Mouse (Mus musculus): Measurements from ENCODE around the gene Nt5dc2.

Nt5dc2 gene

DNA sequence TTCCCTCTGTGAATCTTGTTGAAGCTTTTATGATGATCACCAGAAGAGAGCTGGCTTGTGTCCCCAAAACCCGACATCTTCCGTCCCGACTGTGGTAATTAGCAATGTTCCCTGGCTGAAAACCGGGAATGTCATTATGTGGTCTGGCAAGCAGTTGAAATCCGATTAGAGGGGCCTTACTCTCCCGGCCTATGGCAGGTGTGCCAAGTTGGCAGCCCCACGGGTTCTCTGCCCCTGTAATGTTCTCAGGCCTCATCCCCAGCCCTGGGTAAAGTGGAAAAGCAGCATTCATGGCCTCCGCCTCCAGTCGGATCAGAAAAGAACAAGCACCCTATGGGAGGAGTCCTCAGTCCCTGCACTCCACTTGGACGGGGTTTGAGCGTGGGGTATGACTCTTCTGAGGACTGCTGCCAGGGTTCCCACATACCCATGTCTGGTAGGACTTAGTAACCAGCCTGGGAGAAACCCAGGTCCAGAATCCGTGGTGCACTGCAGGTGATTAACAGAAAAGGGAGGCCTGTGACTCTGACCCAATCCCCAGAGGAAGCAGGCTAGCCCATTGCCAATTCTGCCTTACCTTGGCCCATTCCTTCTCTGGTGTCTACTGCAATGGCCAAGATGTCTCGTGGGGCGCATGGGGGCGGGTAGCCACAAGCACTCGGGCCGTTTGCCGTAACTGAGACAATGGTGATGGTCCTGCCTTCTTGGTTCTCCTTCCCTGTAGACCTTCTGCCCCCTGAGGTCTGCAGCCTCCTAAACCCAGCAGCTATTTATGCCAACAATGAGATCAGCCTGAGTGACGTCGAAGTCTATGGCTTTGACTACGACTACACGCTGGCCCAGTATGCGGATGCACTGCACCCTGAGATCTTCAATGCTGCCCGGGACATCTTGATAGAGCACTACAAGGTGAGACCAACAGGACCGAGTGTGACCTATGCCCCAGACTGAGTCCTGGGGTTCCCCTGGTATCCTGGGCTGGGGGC is 3.5 kb downstream of the Nt5dc2 start:
- DNase-seq = no peak

DNA sequence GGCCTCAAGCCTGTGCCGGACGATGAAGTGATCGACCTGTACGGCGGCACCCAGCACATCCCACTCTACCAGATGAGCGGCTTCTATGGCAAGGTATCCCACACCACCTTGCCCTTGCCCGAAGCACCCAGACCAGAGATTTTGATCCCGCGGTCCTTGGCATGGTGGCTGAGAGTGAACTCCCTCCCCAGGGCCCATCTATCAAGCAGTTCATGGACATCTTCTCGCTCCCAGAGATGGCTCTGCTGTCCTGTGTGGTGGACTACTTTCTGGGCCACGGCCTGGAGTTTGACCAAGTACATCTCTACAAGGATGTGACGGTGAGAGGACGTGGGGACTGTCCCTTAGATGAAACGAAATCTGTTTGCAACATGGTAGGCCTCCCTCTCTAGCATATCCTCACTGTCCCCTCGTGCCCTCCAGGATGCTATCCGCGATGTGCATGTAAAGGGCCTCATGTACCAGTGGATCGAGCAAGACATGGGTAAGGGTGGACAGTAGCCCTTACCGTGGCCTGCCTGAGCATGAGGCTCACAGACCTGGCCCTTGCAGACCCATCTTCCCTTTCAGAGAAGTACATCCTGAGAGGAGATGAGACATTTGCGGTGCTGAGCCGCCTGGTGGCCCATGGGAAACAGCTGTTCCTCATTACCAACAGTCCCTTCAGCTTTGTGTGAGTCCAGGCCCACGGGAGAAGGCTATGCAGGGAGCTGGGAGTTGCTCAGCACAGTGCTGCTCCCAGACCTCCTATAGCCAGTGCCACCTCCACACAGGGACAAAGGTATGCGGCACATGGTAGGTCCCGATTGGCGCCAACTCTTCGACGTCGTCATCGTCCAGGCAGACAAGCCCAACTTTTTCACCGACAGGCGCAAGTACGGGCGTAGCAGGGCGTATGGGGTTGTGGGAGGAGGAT is 4.9 kb downstream of the Nt5dc2 start:
- no peak for DNase-seq

DNA sequence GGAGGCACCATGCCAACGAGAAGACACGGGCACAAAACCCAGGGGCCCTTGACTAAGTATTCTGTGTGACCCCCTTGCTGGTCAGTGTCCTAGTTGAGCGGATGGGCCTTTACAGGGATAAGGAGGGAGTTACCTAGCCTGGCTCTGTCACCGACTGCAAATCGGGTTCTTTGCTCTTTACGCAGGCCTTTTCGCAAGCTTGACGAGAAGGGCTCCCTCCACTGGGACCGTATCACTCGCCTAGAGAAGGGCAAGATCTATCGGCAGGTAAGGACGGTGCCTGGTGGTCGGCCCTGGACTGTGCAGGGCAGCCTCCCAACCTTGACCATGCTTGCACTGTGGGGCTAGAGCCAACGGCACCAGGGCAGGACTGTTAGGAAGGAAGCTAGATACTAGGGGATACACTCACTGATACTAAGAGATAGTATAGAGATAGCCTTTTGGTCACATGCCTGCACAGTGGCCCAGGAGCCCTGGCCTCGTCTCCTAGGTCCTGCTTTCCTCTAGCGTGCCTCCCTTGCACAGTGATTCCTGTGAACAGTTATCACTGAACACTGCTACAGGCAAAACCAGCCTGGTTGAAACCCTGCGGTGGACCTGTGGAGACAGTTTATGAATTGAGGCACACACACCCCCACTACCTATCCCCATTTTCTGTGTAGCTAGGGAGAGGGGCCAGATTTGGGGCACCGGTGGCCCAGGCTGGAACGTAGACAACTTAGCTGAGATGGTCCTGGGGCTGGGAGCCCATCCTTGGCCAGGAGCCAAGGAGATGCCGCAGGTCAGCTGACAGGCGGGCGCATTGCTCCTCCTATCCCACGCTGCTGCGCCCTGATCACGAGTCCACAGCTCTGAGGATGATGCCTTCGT is 5.8 kb downstream of the Nt5dc2 start:
- DNase-seq = no peak

DNA sequence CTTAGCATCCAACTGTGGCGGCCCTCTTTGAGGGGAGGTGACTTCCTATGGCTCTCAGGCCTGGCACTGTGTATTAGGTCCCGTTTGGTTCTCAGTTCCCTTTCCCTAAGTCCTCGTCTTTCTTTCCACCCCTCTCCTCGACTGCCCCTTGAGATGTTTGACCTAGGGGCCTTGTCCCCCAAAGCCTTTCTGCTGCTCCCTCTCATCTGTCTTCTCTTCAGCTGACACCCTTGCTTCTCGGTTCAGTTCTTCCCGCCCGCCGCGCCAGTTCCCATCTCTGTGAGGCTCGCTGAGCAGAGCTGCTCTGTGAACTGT is 6.4 kb downstream of the Nt5dc2 start:
- DNase-seq = no peak

DNA sequence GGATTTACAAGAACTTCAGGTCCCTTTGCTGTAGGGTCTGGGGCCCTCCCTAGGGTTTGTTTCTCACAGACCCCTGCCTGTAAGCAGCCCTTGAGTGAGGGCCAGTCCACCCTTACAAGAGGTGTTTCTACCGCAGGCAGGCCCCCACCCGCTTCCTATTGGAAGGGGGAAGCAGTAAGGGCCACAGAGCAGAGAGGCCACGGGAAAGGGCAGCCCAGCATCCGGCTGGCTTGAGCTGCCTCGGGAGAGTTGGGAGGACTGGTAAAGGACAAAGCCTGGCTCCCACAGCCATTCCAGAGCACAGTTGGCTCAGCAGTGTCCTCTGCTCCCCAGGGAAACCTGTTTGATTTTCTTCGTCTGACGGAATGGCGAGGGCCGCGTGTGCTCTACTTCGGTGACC is 6.9 kb downstream of the Nt5dc2 start:
- peak; percentile 36 to 37 for DNase-seq

DNA sequence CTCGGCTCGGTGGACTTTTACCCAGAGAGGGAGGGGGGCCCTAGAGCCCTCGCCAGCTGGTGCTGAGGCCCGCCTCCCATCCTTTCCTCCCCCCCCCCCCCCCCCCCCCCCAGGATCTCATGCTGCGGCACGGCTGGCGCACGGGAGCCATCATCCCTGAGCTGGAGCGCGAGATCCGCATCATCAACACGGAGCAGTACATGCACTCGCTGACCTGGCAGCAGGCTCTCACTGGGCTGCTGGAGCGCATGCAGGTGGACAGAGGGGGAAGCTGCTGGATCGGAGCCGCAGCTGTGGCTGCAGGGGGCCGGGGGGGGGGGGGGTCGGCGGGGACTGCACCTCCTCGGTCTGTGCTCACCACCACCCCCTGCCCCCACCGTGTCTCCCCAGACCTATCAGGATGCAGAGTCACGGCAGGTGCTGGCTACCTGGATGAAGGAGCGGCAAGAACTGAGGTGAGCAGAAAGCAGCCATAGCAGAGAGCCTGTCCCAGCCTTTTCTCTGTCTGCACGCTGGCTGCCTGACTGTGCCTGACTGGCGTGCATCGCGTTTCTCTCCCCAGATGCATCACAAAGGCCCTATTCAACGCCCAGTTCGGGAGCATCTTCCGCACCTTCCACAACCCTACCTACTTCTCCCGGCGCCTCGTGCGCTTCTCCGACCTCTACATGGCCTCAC is 7.5 kb downstream of the Nt5dc2 start:
- DNase-seq = no peak

DNA sequence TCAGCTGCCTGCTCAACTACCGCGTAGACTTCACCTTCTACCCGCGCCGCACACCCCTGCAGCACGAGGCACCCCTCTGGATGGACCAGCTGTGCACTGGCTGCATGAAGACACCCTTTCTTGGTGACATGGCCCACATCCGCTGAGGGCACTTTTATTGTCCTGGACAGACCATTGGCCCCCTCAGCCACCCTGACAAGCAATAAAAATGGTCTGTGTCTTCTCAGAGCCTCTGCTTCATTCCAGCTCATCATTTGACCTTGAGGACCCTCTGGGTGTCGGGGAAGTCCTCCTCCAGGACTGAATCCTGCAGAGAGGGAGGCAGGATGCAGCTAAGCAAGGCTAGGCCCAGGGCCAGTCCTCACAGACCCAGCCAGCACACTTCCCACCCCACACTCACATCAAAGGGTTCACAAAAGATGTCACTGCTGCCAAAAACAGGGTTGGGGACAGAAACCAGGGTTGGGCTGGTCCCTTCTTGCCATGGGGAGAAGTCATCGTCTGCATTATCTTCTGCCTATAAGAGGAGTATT is 8.1 kb downstream of the Nt5dc2 start:
- DNase-seq = no peak

DNA sequence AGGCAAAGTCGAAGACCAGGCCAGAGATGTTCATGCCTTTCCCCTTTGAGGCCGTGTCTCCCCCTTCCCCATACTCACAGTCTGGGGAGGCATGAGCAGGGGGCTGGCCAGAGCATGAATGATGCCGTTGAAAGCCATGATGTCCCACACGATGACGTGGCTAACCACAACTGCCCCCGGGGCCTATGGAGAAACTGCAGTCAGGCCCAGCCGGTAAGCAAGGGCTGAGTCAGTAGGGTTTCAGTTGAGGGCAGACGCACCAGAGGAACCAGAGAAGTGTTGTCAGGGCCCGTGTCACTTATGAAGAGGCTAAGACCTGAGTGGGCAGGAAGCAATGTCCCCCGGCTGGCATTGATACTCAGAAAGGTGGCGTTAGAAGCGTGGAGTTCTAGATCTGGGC is 8.8 kb downstream of the Nt5dc2 start:
- DNase-seq = no peak

DNA sequence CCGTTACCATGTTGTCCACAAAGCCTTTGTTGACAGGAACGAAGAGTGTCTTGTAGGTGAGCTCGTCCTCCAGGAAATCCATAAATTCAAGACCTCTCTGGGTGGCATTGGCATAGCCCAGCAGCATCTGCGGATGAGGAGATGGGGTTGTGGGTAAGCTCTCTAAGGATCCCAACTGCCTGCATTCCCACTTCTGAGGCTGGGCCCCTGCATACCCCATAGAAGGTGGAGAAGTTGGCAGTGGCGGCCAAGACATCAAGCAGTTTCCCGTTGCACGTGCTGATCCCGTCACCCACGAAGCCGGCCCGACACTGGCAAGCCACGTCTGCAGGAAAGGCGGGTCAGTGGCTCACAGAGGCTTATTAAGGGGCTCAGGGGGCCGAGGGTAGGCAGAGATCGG is 9.3 kb downstream of the Nt5dc2 start:
- DNase-seq = no peak

DNA sequence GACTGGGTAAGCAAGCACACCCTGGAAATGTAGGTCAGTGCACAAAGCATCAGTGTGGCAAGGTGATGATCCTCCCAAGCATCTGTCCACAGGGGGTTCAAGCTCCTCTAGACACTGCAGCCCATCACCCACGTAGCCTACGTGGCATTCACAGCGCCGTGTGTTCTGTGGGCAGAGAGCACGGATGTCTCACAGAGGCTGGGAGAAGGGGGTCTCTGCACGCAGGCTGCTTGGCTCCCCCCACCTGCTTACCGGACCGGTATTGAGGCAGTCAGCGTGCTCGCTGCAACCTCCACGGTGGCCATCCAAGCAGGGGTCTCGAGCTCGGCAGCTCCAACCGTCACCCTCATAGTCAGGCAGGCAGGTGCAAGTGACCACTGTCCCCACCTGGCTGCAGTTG is 10.2 kb downstream of the Nt5dc2 start:
- no peak for DNase-seq

DNA sequence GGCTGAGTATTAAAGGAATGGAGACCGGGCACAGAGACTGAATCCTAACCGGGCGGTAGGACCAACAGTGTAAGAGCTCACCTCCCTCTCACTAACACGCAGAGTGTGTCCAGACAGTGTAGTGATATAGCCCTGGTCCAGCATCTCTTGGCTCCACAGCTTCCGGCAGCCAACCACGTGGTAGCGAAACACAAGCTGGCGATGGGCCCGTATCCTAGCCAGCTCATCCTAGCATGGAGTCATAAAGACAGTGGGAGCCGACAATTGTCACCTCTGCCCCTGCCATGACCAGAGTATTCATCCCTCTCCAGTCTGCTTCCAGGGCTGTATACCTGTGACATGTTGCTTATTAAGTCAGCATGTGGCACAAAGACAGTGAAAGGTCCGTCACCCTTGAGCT is 14.8 kb downstream of the Nt5dc2 start:
- DNase-seq = no peak

DNA sequence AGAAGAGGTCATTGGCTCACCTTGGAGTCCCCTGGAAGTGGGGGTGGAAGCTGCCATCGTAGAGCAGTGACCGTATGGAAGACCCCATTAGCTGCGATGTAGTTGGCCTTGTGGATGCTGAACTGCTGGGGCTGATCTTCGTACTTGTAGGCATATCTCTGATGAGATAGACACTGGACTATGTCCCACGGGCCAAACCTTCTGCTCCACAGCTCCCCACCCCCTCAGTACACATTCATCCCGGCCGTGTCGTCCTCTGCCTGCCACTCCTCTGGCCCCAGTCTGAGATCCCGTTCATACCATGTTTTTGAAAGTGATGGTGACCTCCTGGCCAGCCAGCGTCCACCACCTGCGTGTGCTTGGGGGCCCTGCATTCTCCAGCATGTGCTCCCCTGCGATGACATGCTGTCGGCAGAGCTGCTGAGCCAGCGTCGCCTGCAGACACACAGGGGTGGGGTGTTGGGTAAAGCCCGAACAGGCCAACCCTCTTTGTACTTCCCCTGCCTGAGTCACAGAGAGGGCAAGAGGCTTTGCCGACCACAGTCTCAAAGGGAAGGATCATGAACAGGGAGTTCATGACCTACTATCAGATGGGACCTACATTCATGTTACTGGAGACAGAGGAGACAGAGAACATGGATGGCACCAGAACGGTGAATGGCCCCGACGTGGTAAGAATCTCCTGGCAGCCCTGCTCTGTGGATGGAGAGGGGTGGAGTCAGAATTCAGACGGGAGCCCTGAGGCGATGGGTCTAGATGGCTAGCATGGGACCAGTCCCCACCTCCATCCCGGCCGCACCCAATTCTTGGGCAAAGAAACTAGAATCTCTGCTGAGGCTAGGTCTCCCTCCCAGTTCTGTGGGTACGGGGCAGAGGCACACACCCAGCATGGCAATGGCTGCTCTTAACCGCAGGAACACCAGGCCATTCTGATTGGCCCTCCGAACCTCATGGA is 29.6 kb downstream of the Nt5dc2 start:
- no peak for DNase-seq

DNA sequence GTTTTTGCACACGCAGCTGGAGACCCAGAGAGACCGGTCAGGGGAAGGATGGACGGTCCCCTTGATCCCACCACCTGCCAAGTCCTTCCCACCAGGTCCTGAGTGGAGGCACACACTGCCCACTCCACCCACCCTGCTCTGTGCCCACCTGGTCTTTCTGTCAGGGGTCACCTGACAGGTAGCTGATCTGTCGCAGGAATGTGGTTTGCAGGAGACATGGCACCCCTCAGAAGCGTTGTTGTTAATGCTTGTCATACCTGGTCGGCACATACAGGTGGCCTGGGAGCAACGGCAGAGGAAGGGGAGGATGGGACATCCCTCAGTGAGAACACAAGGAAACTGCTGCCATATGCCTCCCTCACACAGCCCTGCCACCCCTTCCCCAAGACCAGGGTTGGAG is 30.3 kb downstream of the Nt5dc2 start:
- no peak for DNase-seq

DNA sequence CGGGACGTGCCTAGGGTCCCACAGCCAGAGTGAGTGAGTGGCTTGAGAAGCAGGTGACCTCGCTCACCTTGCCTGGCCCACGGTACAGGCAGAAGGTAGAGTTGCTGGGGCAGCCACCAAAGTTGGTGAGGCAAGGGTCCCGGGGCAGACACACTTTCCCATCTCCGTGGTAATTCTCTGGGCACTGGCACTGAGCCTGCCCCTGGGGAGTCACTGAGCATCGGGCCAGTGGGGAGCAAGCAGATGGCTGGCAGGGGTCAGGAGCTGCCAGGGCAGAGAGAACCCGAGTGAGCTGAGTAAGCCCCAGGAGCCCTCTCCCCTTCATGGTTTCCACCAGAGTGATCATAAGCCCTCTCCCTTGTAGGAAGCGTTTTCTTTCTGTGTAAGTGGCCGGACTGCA is 30.8 kb downstream of the Nt5dc2 start:
- no peak for DNase-seq

DNA sequence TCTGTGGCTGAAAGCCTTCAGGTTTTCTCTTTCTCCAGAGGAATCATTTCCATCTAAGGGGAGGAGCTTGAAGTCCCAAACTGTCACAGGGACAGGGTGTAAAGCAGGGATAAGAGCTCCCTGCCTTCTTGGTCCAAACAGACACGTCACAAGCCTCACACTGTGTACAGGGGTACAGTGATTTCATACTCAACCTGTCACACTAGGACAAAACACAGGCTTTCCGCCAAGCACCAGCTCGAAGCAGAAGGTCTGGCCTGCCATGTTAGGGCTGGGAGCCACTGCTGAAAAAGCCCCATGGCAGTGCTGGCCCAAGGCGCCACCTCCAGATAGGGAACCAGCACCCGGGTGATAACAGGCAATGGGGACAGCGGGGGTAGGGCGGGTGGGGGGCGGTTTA is 33.2 kb downstream of the Nt5dc2 start:
- DNase-seq = no peak

DNA sequence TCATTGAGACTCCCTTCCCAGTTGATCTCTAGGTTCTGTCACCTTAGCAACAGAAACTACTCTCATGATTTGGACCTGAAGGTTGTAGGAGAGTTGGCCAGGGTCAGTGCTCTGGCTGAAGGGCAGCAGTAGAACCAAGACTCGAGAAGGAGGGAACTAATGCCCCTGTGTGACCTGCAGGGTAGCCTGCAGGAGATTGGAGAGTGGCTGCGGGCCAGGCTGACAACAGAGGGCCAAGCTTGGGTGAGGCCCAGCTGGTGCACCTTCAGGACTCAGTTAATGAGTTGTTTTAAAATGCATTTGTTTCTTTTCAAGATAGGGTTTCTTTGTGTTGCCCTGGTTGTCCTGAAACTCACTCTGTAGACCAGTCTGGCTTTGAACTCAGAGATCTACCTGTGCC is 34.2 kb downstream of the Nt5dc2 start:
- no peak for DNase-seq

DNA sequence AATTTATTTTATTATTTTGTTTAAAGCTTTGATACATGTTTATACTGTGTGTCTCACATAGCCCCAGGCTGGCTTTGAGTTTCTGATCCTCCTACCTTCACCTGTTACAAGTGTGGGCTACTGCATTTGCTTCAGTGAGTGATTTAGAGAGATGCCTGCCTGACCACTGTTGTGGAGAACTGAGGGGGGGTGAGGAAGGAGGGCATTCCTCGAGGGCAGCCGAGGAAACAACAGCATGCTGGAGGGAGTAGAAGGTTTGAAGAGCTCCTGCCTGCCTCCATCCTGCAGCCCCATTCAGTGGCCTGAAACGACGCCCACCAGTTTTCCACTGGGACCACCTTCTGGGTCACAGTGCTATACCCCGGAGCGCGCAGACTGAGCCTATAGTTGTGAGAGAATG is 34.6 kb downstream of the Nt5dc2 start:
- DNase-seq = no peak

DNA sequence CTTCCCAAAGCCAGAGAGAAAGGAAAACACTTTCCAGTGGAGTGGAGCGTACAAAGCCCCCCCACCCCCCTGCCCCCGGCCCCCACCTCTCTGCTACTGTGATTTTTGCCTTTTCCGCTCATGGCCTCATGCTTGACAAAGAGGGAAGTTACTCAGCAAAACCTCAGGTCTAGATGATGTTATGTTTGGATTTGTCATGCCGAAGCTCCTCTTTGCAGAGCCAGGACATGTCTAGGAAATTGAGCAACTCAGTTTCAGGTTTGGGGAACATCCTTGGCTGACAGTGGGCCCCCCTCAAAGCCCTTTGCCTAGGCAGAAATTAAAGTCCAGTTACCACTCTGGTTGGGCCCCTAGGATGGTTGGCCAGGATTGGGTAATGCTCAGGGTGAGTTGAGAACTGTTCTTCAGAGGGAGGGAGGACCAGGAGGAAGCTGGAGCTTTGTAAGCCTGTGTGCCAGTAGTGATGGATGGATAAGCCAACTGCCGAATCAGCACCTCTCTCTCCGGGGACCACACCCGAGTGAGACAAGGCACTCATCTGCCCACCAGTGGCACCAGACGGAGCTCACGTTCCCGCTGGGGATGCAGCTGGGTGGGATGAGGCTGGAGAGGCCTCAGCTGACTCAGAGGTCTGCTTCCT is 35.3 kb downstream of the Nt5dc2 start:
- DNase-seq = no peak

DNA sequence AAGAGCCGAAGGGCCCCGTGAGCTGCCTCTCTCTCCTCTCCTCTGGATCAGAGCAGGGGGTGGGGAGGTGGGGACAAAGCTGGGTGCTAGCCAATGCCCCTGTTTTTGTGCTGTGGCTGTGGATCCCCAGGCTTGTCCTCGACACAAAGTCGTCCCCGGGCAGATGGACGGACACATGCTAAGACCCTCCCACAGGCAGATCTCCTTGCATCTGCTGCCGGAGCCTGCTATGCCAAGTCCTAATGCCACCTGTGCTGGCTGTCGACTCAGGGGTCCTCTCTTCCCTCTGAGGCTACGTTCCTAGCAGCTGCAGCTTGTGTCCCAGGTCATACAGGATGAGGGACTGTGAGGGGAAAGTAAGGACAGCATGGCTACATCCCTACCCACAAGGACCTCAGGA is 36.0 kb downstream of the Nt5dc2 start:
- DNase-seq = no peak

DNA sequence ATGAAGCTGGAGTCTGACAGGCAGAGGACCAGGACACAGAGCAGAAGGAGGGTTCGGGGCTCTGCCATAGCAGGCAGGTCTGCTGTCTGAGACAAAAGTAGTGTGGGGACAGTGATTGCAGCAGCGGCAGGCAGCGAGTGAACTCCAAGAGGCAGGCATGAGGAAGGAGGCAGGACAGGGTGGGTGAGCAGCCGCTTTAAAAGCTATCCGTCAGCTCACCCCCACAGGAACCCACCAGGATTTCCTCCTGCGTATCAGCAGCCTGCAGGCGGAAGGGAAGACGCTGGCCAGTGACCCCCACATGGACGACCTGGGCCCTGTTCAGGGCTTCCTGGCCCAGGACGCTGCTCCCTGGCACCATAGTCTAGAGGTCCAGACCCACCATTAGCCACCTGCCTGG is 37.6 kb downstream of the Nt5dc2 start, which contains the start of gene Stab1:
Gene Stab1, minus strand, starts transcription at position 217 of the 400 bp plus-strand sequence.
- peak; percentile 55 to 56 for DNase-seq
